Mouse (Mus musculus) liver, postnatal 0 days (tissue): ENCODE data around the gene Emx1.

Source experiments
- CTCF ChIP-seq: sonication (generic); IDR thresholded peaks from 2 replicates; pipeline ENCODE4 v1.5.1; 2016; ENCODE audit warnings: antibody characterized with exemption, low read depth
- EP300 ChIP-seq: IDR thresholded peaks from 2 replicates; pipeline ENCODE4 v1.6.1; 2016; ENCODE audit warnings: antibody characterized with exemption, low read depth, mild to moderate bottlenecking

DNA sequence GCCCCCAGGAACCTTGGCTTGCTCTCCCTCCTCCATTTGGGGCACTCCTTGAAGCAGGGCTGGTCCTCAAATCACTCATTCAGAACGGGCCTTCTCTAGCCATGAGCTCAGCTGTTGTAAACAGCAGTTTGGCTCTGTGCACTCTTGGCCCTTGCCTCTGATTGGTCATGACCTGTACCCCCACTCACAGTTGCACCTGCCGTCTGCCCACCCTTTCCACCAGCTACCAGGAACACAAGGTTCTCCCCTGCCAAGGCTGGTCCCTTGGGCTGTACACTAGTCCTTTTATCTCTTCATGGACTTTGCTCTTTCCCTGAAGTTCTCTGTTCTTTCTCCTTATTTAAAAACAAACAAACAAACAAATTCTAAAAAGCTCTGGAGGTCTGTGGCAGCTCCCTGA is 40.3 kb downstream of the Emx1 start:
- TF ChIP-seq CTCF, result no peak
- no peak for TF ChIP-seq EP300
